Mouse (Mus musculus): ENCODE results near the gene Hspb6. TPM values are rescaled to one million over a fixed set of nuclear protein-coding genes. Genes with fewer than 3 reads are reported as not detected.
A peak's percentile ranks its signal among the peaks of the same experiment; 100 is the strongest.

Hspb6 gene
- total and polyA plus RNA-seq, 3 experiments, result 4.9 to 32.8 (median 11.2) TPM

DNA sequence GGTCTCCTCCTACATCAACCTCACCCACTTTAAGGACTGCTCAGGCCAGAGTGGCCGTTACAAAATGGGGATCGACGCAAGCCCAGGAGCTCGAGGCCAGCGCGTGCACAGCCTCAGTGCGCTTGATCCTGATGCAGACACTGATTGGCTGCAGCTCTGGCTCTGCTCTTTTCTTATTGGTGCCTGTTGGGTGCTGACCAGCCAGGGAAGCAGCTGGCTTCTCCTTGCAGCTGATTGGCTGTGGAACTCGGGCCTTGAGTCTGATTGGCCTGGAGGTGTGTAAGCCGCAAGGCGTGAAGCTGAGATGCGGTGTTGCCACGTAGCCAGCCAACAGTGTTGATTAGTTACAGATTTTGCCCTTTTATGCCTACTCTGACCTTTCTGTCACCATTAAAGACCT is 46.8 kb downstream of the Hspb6 start, which contains the start of gene Zbtb32:
Zbtb32 (minus strand) TSS at position 124 of the 400 bp plus-strand sequence.
- DNase-seq (ENCODE audit: low spot score) (no peak), ATAC-seq (ENCODE audit: extremely low read depth, insufficient number of reproducible peaks, low FRiP score, poor library complexity, severe bottlenecking) (no peak)
- no peak for TF ChIP-seq GATA2 (IDR thresholded peaks at IDR 0.05; ENCODE audit: borderline replicate concordance, low read depth, low read length)
- no peak for TF ChIP-seq TAL1 (conservative IDR thresholded peaks at IDR 0.05; ENCODE audit: low read depth, low read length)
- no peak for TF ChIP-seq GATA1 (IDR thresholded peaks at IDR 0.05; ENCODE audit: borderline replicate concordance, low read length)
- no peak for TF ChIP-seq POLR2AphosphoS5 (IDR thresholded peaks at IDR 0.05; ENCODE audit: insufficient replicate concordance, low read depth, low read length)
- TF ChIP-seq CTCF (IDR thresholded peaks at IDR 0.05; ENCODE audit: low read depth, low read length), result no peak
- peaks cover 48% of the 10 kb centered on the region for H3K27me3 ChIP-seq (ENCODE audit: insufficient read depth, low read length)
- H3K4me1 ChIP-seq (ENCODE audit: insufficient read depth, low read depth, low read length), result peaks cover 20% of the 10 kb centered on the region
- no peaks in the 10 kb centered on the region for H3K9me3 ChIP-seq (replicated peaks)
- peaks cover 8% of the 10 kb centered on the region for H3K36me3 ChIP-seq (replicated peaks)
- H3K4me3 ChIP-seq (ENCODE audit: low read depth, low read length), result peak within 1 kb of the TSS; percentile 25; the same call in 1 of the 2 replicates

DNA sequence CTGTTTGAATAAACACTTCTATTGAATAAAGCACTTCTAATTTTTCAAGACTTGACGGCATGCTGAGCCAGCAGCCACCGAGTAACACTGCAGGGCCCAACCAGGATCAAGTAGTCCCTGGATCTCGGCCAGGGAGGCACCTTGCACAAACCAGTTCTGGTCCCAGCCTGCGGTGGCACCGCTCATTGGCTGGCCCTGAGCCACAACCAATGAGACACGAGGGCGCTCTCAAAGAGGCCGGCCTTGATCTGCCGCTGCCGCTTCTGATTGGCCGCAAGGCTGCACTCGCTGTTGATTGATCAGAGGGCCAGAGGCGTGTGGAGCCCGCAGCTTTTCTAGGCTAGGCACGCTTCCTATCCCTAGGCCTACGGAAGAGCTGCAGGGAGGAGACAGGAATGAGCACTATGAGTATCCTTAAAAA is 48.0 kb downstream of the Hspb6 start:
- H3K4me1 ChIP-seq (ENCODE audit: insufficient read depth, low read depth, low read length), result peaks cover 14% of the 10 kb centered on the region
- peaks cover 10% of the 10 kb centered on the region for H3K36me3 ChIP-seq (replicated peaks)
- H3K9me3 ChIP-seq (replicated peaks), result no peaks in the 10 kb centered on the region
- ATAC-seq (ENCODE audit: extremely low read depth, insufficient number of reproducible peaks, low FRiP score, poor library complexity, severe bottlenecking) (peak; percentile 96), DNase-seq (ENCODE audit: low spot score) (peak; percentile 93)
- no peak for TF ChIP-seq POLR2AphosphoS5 (IDR thresholded peaks at IDR 0.05; ENCODE audit: insufficient replicate concordance, low read depth, low read length)
- no peak for TF ChIP-seq GATA2 (IDR thresholded peaks at IDR 0.05; ENCODE audit: borderline replicate concordance, low read depth, low read length)
- no peak for TF ChIP-seq TAL1 (conservative IDR thresholded peaks at IDR 0.05; ENCODE audit: low read depth, low read length)
- no peak for TF ChIP-seq GATA1 (IDR thresholded peaks at IDR 0.05; ENCODE audit: borderline replicate concordance, low read length)
- no peak for TF ChIP-seq CTCF (IDR thresholded peaks at IDR 0.05; ENCODE audit: low read depth, low read length)
- peak overlapping the region; percentile 25; the same call in 1 of the 2 replicates for H3K4me3 ChIP-seq (ENCODE audit: low read depth, low read length)
- H3K27me3 ChIP-seq (ENCODE audit: insufficient read depth, low read length), result peaks cover 39% of the 10 kb centered on the region

DNA sequence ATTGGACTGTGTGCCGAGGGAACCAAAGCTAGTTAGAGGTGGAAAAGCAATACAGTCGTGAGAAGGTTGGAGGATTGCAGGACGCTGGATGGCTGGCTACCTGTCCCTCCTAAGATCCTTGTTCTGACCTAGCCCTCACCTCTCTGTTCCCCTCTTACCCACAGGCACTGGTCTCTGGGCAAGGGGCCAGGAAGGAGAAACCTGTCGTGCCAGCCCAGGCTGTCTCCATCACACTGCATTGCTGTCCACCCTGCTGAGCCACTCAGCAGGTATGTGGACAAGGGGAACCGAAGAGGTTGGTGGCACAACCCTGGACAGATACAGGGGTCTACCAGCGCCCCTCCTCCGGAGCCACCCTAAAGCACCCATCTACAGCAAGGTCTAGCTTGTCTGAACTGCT is 48.7 kb downstream of the Hspb6 start:
- ATAC-seq (ENCODE audit: extremely low read depth, insufficient number of reproducible peaks, low FRiP score, poor library complexity, severe bottlenecking) (no peak), DNase-seq (ENCODE audit: low spot score) (no peak)
- H3K27me3 ChIP-seq (ENCODE audit: insufficient read depth, low read length), result peaks cover 32% of the 10 kb centered on the region
- peaks cover 14% of the 10 kb centered on the region for H3K4me1 ChIP-seq (ENCODE audit: insufficient read depth, low read depth, low read length)
- TF ChIP-seq TAL1 (conservative IDR thresholded peaks at IDR 0.05; ENCODE audit: low read depth, low read length), result no peak
- no peak for TF ChIP-seq POLR2AphosphoS5 (IDR thresholded peaks at IDR 0.05; ENCODE audit: insufficient replicate concordance, low read depth, low read length)
- TF ChIP-seq CTCF (IDR thresholded peaks at IDR 0.05; ENCODE audit: low read depth, low read length), result no peak
- TF ChIP-seq GATA1 (IDR thresholded peaks at IDR 0.05; ENCODE audit: borderline replicate concordance, low read length), result no peak
- no peak for TF ChIP-seq GATA2 (IDR thresholded peaks at IDR 0.05; ENCODE audit: borderline replicate concordance, low read depth, low read length)
- no peaks in the 10 kb centered on the region for H3K9me3 ChIP-seq (replicated peaks)
- peaks cover 12% of the 10 kb centered on the region for H3K36me3 ChIP-seq (replicated peaks)
- H3K4me3 ChIP-seq (ENCODE audit: low read depth, low read length), result no peak overlapping the region

DNA sequence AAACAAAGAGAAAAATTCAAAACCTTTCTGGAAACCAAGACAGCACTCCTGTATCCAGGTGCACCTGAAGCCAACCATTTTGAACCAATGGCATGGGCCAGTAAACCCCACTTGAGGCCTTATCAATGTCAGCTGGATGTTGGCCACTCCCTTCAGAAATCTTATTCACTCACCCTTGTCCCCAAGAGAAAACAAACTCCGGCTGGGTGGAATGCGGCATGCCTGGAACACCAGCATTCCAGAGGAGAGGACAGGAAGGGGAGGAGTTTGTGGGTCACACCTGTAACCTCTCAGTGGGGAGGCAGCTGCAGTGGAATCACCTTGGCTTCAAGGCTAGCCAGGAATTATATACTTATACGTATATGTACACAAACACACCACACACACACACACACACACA is 50.6 kb downstream of the Hspb6 start:
- no peak for DNase-seq (ENCODE audit: low spot score)
- no peaks in the 10 kb centered on the region for H3K9me3 ChIP-seq (replicated peaks)
- ATAC-seq (ENCODE audit: extremely low read depth, insufficient number of reproducible peaks, low FRiP score, poor library complexity, severe bottlenecking), result no peak

DNA sequence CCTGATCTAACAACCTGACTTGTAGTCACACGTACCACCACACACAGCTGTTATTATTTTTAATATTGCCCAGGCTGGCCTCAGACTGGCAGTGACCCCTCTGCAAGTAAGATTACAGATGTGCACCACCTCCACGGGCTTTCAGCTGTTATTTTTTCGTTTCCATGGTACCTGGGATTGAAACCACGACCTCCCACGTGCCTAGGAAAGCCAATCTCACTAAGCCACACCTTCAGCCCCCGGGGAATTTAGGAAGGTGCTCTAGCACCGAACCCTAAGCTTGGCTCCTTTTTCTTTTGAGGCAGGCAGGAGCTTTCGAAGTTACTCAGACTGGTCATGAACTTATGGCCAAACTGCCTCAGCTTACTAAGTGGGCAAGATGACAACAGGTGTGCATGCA is 52.4 kb downstream of the Hspb6 start:
- H3K4me3 ChIP-seq (ENCODE audit: low read depth, low read length), result no peak overlapping the region
- no peaks in the 10 kb centered on the region for H3K9me3 ChIP-seq (replicated peaks)
- H3K27me3 ChIP-seq (ENCODE audit: insufficient read depth, low read length), result peaks cover 2% of the 10 kb centered on the region; the same call in 1 of the 2 replicates
- peaks cover 21% of the 10 kb centered on the region for H3K36me3 ChIP-seq (replicated peaks)
- DNase-seq (ENCODE audit: low spot score) (no peak), ATAC-seq (ENCODE audit: extremely low read depth, insufficient number of reproducible peaks, low FRiP score, poor library complexity, severe bottlenecking) (no peak)
- TF ChIP-seq GATA2 (IDR thresholded peaks at IDR 0.05; ENCODE audit: borderline replicate concordance, low read depth, low read length) (no peak), POLR2AphosphoS5 (IDR thresholded peaks at IDR 0.05; ENCODE audit: insufficient replicate concordance, low read depth, low read length) (no peak), TAL1 (conservative IDR thresholded peaks at IDR 0.05; ENCODE audit: low read depth, low read length) (no peak), CTCF (IDR thresholded peaks at IDR 0.05; ENCODE audit: low read depth, low read length) (no peak), GATA1 (IDR thresholded peaks at IDR 0.05; ENCODE audit: borderline replicate concordance, low read length) (no peak)
- H3K4me1 ChIP-seq (ENCODE audit: insufficient read depth, low read depth, low read length), result peaks cover 20% of the 10 kb centered on the region

More for the DNA sequence above, 50.6 kb downstream of the Hspb6 start:
- Histone ChIP-seq H3K4me3 (ENCODE audit: low read depth, low read length) (no peak overlapping the region), H3K4me1 (ENCODE audit: insufficient read depth, low read depth, low read length) (peaks cover 14% of the 10 kb centered on the region), H3K36me3 (replicated peaks) (peaks cover 17% of the 10 kb centered on the region), H3K27me3 (ENCODE audit: insufficient read depth, low read length) (peaks cover 15% of the 10 kb centered on the region)
- no peak for TF ChIP-seq POLR2AphosphoS5 (IDR thresholded peaks at IDR 0.05; ENCODE audit: insufficient replicate concordance, low read depth, low read length)
- no peak for TF ChIP-seq GATA2 (IDR thresholded peaks at IDR 0.05; ENCODE audit: borderline replicate concordance, low read depth, low read length)
- no peak for TF ChIP-seq TAL1 (conservative IDR thresholded peaks at IDR 0.05; ENCODE audit: low read depth, low read length)
- TF ChIP-seq CTCF (IDR thresholded peaks at IDR 0.05; ENCODE audit: low read depth, low read length), result no peak
- no peak for TF ChIP-seq GATA1 (IDR thresholded peaks at IDR 0.05; ENCODE audit: borderline replicate concordance, low read length)

DNA sequence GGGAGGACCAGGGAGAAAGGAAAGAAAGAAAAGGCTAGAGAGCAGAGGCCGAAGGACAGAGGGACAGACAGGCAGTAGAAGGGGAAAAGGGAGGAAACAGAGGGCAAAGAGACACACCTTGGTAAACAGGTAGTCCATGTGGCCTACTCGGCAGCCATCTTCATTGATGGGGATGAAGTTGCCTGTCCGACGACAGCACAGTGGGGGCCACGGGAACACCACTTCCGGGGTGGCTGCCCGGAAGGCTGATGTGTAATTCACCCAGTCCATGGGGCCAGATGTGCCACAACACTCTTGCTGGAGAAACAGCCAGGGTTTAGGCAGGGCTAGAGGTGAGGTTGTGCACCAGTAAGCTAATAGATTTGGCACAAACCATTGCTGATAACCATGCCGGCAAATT is 53.0 kb downstream of the Hspb6 start:
- DNase-seq (ENCODE audit: low spot score) (no peak), ATAC-seq (ENCODE audit: extremely low read depth, insufficient number of reproducible peaks, low FRiP score, poor library complexity, severe bottlenecking) (no peak)
- no peak overlapping the region for H3K4me3 ChIP-seq (ENCODE audit: low read depth, low read length)
- no peaks in the 10 kb centered on the region for H3K9me3 ChIP-seq (replicated peaks)
- H3K36me3 ChIP-seq (replicated peaks), result peaks cover 26% of the 10 kb centered on the region
- H3K27me3 ChIP-seq (ENCODE audit: insufficient read depth, low read length), result peaks cover under 1% of the 10 kb centered on the region; the same call in 1 of the 2 replicates
- TF ChIP-seq CTCF (IDR thresholded peaks at IDR 0.05; ENCODE audit: low read depth, low read length) (no peak), GATA2 (IDR thresholded peaks at IDR 0.05; ENCODE audit: borderline replicate concordance, low read depth, low read length) (no peak), POLR2AphosphoS5 (IDR thresholded peaks at IDR 0.05; ENCODE audit: insufficient replicate concordance, low read depth, low read length) (no peak), GATA1 (IDR thresholded peaks at IDR 0.05; ENCODE audit: borderline replicate concordance, low read length) (no peak), TAL1 (conservative IDR thresholded peaks at IDR 0.05; ENCODE audit: low read depth, low read length) (no peak)
- peaks cover 14% of the 10 kb centered on the region for H3K4me1 ChIP-seq (ENCODE audit: insufficient read depth, low read depth, low read length)

Other genes with a start within 250 kb of the Hspb6 start
Only the 20 nearest of the 34 such genes appear.
- gene Nfkbid, start 130.4 kb upstream of the Hspb6 start, total RNA-seq (2014; fragmentation: Nextera tagmentation), result 3.0 and 4.5 TPM in 2 replicates
- 0.98 and 2.1 TPM in 2 replicates for gene Nfkbid, start 130.4 kb upstream of the Hspb6 start, total RNA-seq (2017)
- 4.8 TPM in 2 replicates for gene Nfkbid, start 130.4 kb upstream of the Hspb6 start, polyA plus RNA-seq (2012)
- gene Aplp1, start 106.6 kb upstream of the Hspb6 start, total RNA-seq (2014; fragmentation: Nextera tagmentation), result not detected in 2 replicates
- gene Aplp1, start 106.6 kb upstream of the Hspb6 start, total RNA-seq (2017), result 0.49 TPM in 1 of 2 replicates, not detected in the other
- gene Aplp1, start 106.6 kb upstream of the Hspb6 start, polyA plus RNA-seq (2012), result not detected in 2 replicates
- gene Kirrel2, start 94.5 kb upstream of the Hspb6 start, total RNA-seq (2014; fragmentation: Nextera tagmentation), result not detected in 2 replicates
- gene Kirrel2, start 94.5 kb upstream of the Hspb6 start, total RNA-seq (2017), result 0.35 TPM in 1 of 2 replicates, not detected in the other
- not detected in 2 replicates for gene Kirrel2, start 94.5 kb upstream of the Hspb6 start, polyA plus RNA-seq (2012)
- gene Nphs1, start 93.9 kb upstream of the Hspb6 start, total RNA-seq (2014; fragmentation: Nextera tagmentation), result not detected in 2 replicates
- gene Nphs1, start 93.9 kb upstream of the Hspb6 start, total RNA-seq (2017), result 0.11 TPM in 1 of 2 replicates, not detected in the other
- not detected in 2 replicates for gene Nphs1, start 93.9 kb upstream of the Hspb6 start, polyA plus RNA-seq (2012)
- gene Prodh2, start 58.6 kb upstream of the Hspb6 start, total RNA-seq (2014; fragmentation: Nextera tagmentation), result not detected in 2 replicates
- not detected in 2 replicates for gene Prodh2, start 58.6 kb upstream of the Hspb6 start, total RNA-seq (2017)
- gene Prodh2, start 58.6 kb upstream of the Hspb6 start, polyA plus RNA-seq (2012), result not detected in 2 replicates
- 13.3 and 16.5 TPM in 2 replicates for gene Arhgap33, start 17.1 kb upstream of the Hspb6 start, total RNA-seq (2014; fragmentation: Nextera tagmentation)
- gene Arhgap33, start 17.1 kb upstream of the Hspb6 start, total RNA-seq (2017), result 5.0 and 5.3 TPM in 2 replicates
- 40.3 and 51.4 TPM in 2 replicates for gene Arhgap33, start 17.1 kb upstream of the Hspb6 start, polyA plus RNA-seq (2012)
- gene Proser3, start 121 bp downstream of the Hspb6 start, total RNA-seq (2014; fragmentation: Nextera tagmentation), result 18.6 and 20.2 TPM in 2 replicates
- gene Proser3, start 121 bp downstream of the Hspb6 start, total RNA-seq (2017), result 4.2 and 7.4 TPM in 2 replicates
- gene Proser3, start 121 bp downstream of the Hspb6 start, polyA plus RNA-seq (2012), result 19.7 and 20.5 TPM in 2 replicates
- 82.7 and 119 TPM in 2 replicates for gene Lin37, start 7.7 kb downstream of the Hspb6 start, total RNA-seq (2014; fragmentation: Nextera tagmentation)
- gene Lin37, start 7.7 kb downstream of the Hspb6 start, total RNA-seq (2017), result 20.4 and 24.9 TPM in 2 replicates
- gene Lin37, start 7.7 kb downstream of the Hspb6 start, polyA plus RNA-seq (2012), result 66.7 and 78.0 TPM in 2 replicates
- 16.1 and 42.5 TPM in 2 replicates for gene U2af1l4, start 11.1 kb downstream of the Hspb6 start, total RNA-seq (2014; fragmentation: Nextera tagmentation)
- gene U2af1l4, start 11.1 kb downstream of the Hspb6 start, total RNA-seq (2017), result 62.9 and 74.1 TPM in 2 replicates
- gene U2af1l4, start 11.1 kb downstream of the Hspb6 start, polyA plus RNA-seq (2012), result 47.3 and 71.2 TPM in 2 replicates
- 3.9 and 4.4 TPM in 2 replicates for gene Gm49396, start 11.2 kb downstream of the Hspb6 start, total RNA-seq (2014; fragmentation: Nextera tagmentation)
- 4.7 and 5.8 TPM in 2 replicates for gene Gm49396, start 11.2 kb downstream of the Hspb6 start, total RNA-seq (2017)
- 2.5 and 2.6 TPM in 2 replicates for gene Gm49396, start 11.2 kb downstream of the Hspb6 start, polyA plus RNA-seq (2012)
- gene Psenen, start 11.4 kb downstream of the Hspb6 start, total RNA-seq (2014; fragmentation: Nextera tagmentation), result 246 and 298 TPM in 2 replicates
- 134 and 142 TPM in 2 replicates for gene Psenen, start 11.4 kb downstream of the Hspb6 start, total RNA-seq (2017)
- 26.1 and 31.8 TPM in 2 replicates for gene Psenen, start 11.4 kb downstream of the Hspb6 start, polyA plus RNA-seq (2012)
- 1.8 TPM in 1 of 2 replicates, not detected in the other for gene Igflr1, start 13.2 kb downstream of the Hspb6 start, total RNA-seq (2014; fragmentation: Nextera tagmentation)
- 0.70 TPM in 1 of 2 replicates, not detected in the other for gene Igflr1, start 13.2 kb downstream of the Hspb6 start, total RNA-seq (2017)
- 4.8 and 6.3 TPM in 2 replicates for gene Igflr1, start 13.2 kb downstream of the Hspb6 start, polyA plus RNA-seq (2012)
- 133 and 142 TPM in 2 replicates for gene Kmt2b, start 36.5 kb downstream of the Hspb6 start, total RNA-seq (2014; fragmentation: Nextera tagmentation)
- 9.2 and 11.3 TPM in 2 replicates for gene Kmt2b, start 36.5 kb downstream of the Hspb6 start, total RNA-seq (2017)
- gene Kmt2b, start 36.5 kb downstream of the Hspb6 start, polyA plus RNA-seq (2012), result 97.4 and 99.2 TPM in 2 replicates
- not detected in 2 replicates for gene Zbtb32, start 46.7 kb downstream of the Hspb6 start, total RNA-seq (2014; fragmentation: Nextera tagmentation)
- gene Zbtb32, start 46.7 kb downstream of the Hspb6 start, total RNA-seq (2017), result 0.05 and 0.58 TPM in 2 replicates
- gene Zbtb32, start 46.7 kb downstream of the Hspb6 start, polyA plus RNA-seq (2012), result 0.23 and 0.30 TPM in 2 replicates
- 1.6 and 15.0 TPM in 2 replicates for gene Upk1a, start 60.7 kb downstream of the Hspb6 start, total RNA-seq (2014; fragmentation: Nextera tagmentation)
- gene Upk1a, start 60.7 kb downstream of the Hspb6 start, total RNA-seq (2017), result 0.29 and 0.82 TPM in 2 replicates
- 0.98 and 1.4 TPM in 2 replicates for gene Upk1a, start 60.7 kb downstream of the Hspb6 start, polyA plus RNA-seq (2012)
- gene Cox6b1, start 74.0 kb downstream of the Hspb6 start, total RNA-seq (2014; fragmentation: Nextera tagmentation), result 200 and 256 TPM in 2 replicates
- 820 and 835 TPM in 2 replicates for gene Cox6b1, start 74.0 kb downstream of the Hspb6 start, total RNA-seq (2017)
- 51.7 and 147 TPM in 2 replicates for gene Cox6b1, start 74.0 kb downstream of the Hspb6 start, polyA plus RNA-seq (2012)
- not detected in 2 replicates for gene Etv2, start 83.7 kb downstream of the Hspb6 start, total RNA-seq (2014; fragmentation: Nextera tagmentation)
- gene Etv2, start 83.7 kb downstream of the Hspb6 start, total RNA-seq (2017), result not detected in 2 replicates
- not detected in 2 replicates for gene Etv2, start 83.7 kb downstream of the Hspb6 start, polyA plus RNA-seq (2012)
- 46.4 and 47.9 TPM in 2 replicates for gene Rbm42, start 98.1 kb downstream of the Hspb6 start, total RNA-seq (2014; fragmentation: Nextera tagmentation)
- gene Rbm42, start 98.1 kb downstream of the Hspb6 start, total RNA-seq (2017), result 42.9 and 51.9 TPM in 2 replicates
- 235 and 293 TPM in 2 replicates for gene Rbm42, start 98.1 kb downstream of the Hspb6 start, polyA plus RNA-seq (2012)
- gene Haus5, start 112.8 kb downstream of the Hspb6 start, total RNA-seq (2014; fragmentation: Nextera tagmentation), result 46.7 and 58.4 TPM in 2 replicates
- gene Haus5, start 112.8 kb downstream of the Hspb6 start, total RNA-seq (2017), result 24.2 and 25.5 TPM in 2 replicates
- gene Haus5, start 112.8 kb downstream of the Hspb6 start, polyA plus RNA-seq (2012), result 32.2 and 40.4 TPM in 2 replicates
- gene Pmis2, start 119.4 kb downstream of the Hspb6 start, total RNA-seq (2014; fragmentation: Nextera tagmentation), result not detected in 2 replicates
- not detected in 2 replicates for gene Pmis2, start 119.4 kb downstream of the Hspb6 start, total RNA-seq (2017)
- gene Pmis2, start 119.4 kb downstream of the Hspb6 start, polyA plus RNA-seq (2012), result not detected in 2 replicates

Data from G1E (cell line).